Mouse (Mus musculus) liver, embryonic 13.5 days (tissue): ENCODE results near the gene Myo15. TPM values are rescaled to one million over a fixed set of nuclear protein-coding genes. Genes with fewer than 3 reads are reported as not detected.
A peak's percentile ranks its signal among the peaks of the same experiment; 100 is the strongest.

ENCODE experiments used
- ATAC-seq: fragments of 200-750 bp; cut with Nextera tagmentation; 2 replicates; pipeline ENCODE4 v1.8.0; 2017; ENCODE audit warnings: low read depth, mild to moderate bottlenecking, moderate number of reproducible peaks, moderate library complexity
- DNase-seq: peaks from one replicate; pipeline ENCODE4 v3.0.0; 2022
- H3K27ac ChIP-seq: fragments of 300-500 bp; sonication (generic); 2 replicates; pipeline ENCODE4 v1.5.1; 2015; ENCODE audit warnings: moderate library complexity, mild to moderate bottlenecking, inconsistent platforms
- H3K27me3 ChIP-seq: fragments of 300-500 bp; sonication (generic); 2 replicates; pipeline ENCODE4 v1.6.1; 2015; ENCODE audit warnings: mild to moderate bottlenecking, inconsistent platforms
- H3K36me3 ChIP-seq: fragments of 300-500 bp; sonication (generic); 2 replicates; pipeline ENCODE4 v1.6.1; 2015; ENCODE audit warnings: mild to moderate bottlenecking, inconsistent platforms
- H3K4me1 ChIP-seq: fragments of 300-500 bp; sonication (generic); replicated peaks from 2 replicates; pipeline ENCODE4 v1.6.1; 2015; ENCODE audit warnings: inconsistent platforms
- H3K4me2 ChIP-seq: fragments of 300-500 bp; sonication (generic); 2 replicates; pipeline ENCODE4 v1.6.1; 2015; ENCODE audit warnings: inconsistent platforms, mild to moderate bottlenecking, moderate library complexity
- H3K4me3 ChIP-seq: fragments of 300-500 bp; sonication (generic); replicated peaks from 2 replicates; pipeline ENCODE4 v1.5.1; 2015; ENCODE audit warnings: mild to moderate bottlenecking, inconsistent platforms
- H3K9ac ChIP-seq: fragments of 300-500 bp; sonication (generic); 2 replicates; pipeline ENCODE4 v1.6.1; 2015; ENCODE audit warnings: mild to moderate bottlenecking, inconsistent platforms
- H3K9me3 ChIP-seq: fragments of 300-500 bp; sonication (generic); replicated peaks from 2 replicates; pipeline ENCODE4 v1.6.1; 2016; ENCODE audit warnings: inconsistent platforms
- WGBS: fragments of 180-500 bp; shearing (Covaris S2); methylation state at CpG from one replicate; pipeline ENCODE4 v1.1.7; 2015; ENCODE audit not compliant: insufficient replicate concordance; 5-methylcytosine and 5-hydroxymethylcytosine counted together
- polyA plus RNA-seq: library from polyadenylated mRNA; unstranded; fragments of >200 nt; fragmentation: Nextera tagmentation; extraction: Ambion mirVana; gene quantifications from 2 replicates; pipeline ENCODE4 v1.2.1, GENCODE M21; 2015

Myo15 gene
- polyA plus RNA-seq, 1 experiment from 2014 or later = 0.16 TPM

GRCm38 (mm10) chr11:60507281-60507680, 38.1 kb downstream of the Myo15 start:
- WGBS = 83% methylated on average over 13 of the region's 13 CpGs
- Histone ChIP-seq H3K9me3 (no peaks in the 10 kb centered on the region), H3K27ac (no peak overlapping the region), H3K4me1 (peaks cover 50% of the 10 kb centered on the region), H3K36me3 (no peaks in the 10 kb centered on the region), H3K4me2 (no peak overlapping the region), H3K4me3 (no peak overlapping the region), H3K27me3 (peaks cover 42% of the 10 kb centered on the region), H3K9ac (no peak overlapping the region)
- DNase-seq (no peak), ATAC-seq (no peak)

- Histone ChIP-seq H3K27ac (peak overlapping the region; percentile 81), H3K27me3 (peaks cover 39% of the 10 kb centered on the region), H3K36me3 (no peaks in the 10 kb centered on the region), H3K9ac (peak overlapping the region; percentile 72), H3K4me3 (peak overlapping the region; percentile 58), H3K4me1 (peaks cover 50% of the 10 kb centered on the region), H3K9me3 (no peaks in the 10 kb centered on the region), H3K4me2 (peak overlapping the region; percentile 82)
- WGBS = under 1% methylated on average over 11 of the region's 11 CpGs
- ATAC-seq = peak; percentile 90
- peak; percentile 69 for DNase-seq
These were observed 39.8 kb downstream of the Myo15 start for GRCm38 (mm10) chr11:60508950-60509349.

GRCm38 (mm10) chr11:60509500-60509899, 40.4 kb downstream of the Myo15 start:
- under 1% methylated on average over 25 of the region's 25 CpGs for WGBS
- H3K4me1 ChIP-seq = peaks cover 50% of the 10 kb centered on the region
- peak overlapping the region; percentile 72 for H3K9ac ChIP-seq
- peak overlapping the region; percentile 82 for H3K4me2 ChIP-seq
- peak; percentile 80 for ATAC-seq
- H3K9me3 ChIP-seq = no peaks in the 10 kb centered on the region
- peak overlapping the region; percentile 58 for H3K4me3 ChIP-seq
- peak overlapping the region; percentile 81 for H3K27ac ChIP-seq
- no peaks in the 10 kb centered on the region for H3K36me3 ChIP-seq
- peak; percentile 43 for DNase-seq
- peaks cover 41% of the 10 kb centered on the region for H3K27me3 ChIP-seq

- H3K4me2 ChIP-seq = no peak overlapping the region
- DNase-seq (no peak), ATAC-seq (no peak)
- peaks cover 46% of the 10 kb centered on the region for H3K4me1 ChIP-seq
- H3K9ac ChIP-seq = no peak overlapping the region
- WGBS = 65% methylated on average over 1 of the region's 1 CpGs
- H3K36me3 ChIP-seq = no peaks in the 10 kb centered on the region
- no peak overlapping the region for H3K4me3 ChIP-seq
- H3K27me3 ChIP-seq = peaks cover 43% of the 10 kb centered on the region
- H3K9me3 ChIP-seq = no peaks in the 10 kb centered on the region
- H3K27ac ChIP-seq = no peak overlapping the region; the same call in 1 of the 2 replicates
These were observed 42.8 kb downstream of the Myo15 start for GRCm38 (mm10) chr11:60511893-60512292.

- no peak overlapping the region for H3K27ac ChIP-seq
- DNase-seq (no peak), ATAC-seq (no peak)
- H3K9ac ChIP-seq = no peak overlapping the region
- H3K36me3 ChIP-seq = no peaks in the 10 kb centered on the region
- H3K4me3 ChIP-seq = no peak overlapping the region
- no peak overlapping the region for H3K4me2 ChIP-seq
- H3K4me1 ChIP-seq = peaks cover 39% of the 10 kb centered on the region
- H3K9me3 ChIP-seq = no peaks in the 10 kb centered on the region
- WGBS = 60% methylated on average over 2 of the region's 2 CpGs
- H3K27me3 ChIP-seq = peaks cover 37% of the 10 kb centered on the region
These were observed 43.4 kb downstream of the Myo15 start for GRCm38 (mm10) chr11:60512520-60512919.

- H3K4me1 ChIP-seq = peaks cover 18% of the 10 kb centered on the region
- peaks cover 23% of the 10 kb centered on the region for H3K27me3 ChIP-seq
- no peak overlapping the region for H3K4me3 ChIP-seq
- H3K36me3 ChIP-seq = no peaks in the 10 kb centered on the region
- ATAC-seq = no peak
- DNase-seq = no peak
- no peaks in the 10 kb centered on the region for H3K9me3 ChIP-seq
- no peak overlapping the region for H3K9ac ChIP-seq
- WGBS = 56% methylated on average over 2 of the region's 2 CpGs
- H3K27ac ChIP-seq = no peak overlapping the region
- H3K4me2 ChIP-seq = no peak overlapping the region
These were observed 45.8 kb downstream of the Myo15 start for GRCm38 (mm10) chr11:60514941-60515340.

- 45% methylated on average over 4 of the region's 4 CpGs for WGBS
- peaks cover 8% of the 10 kb centered on the region; the same call in 1 of the 2 replicates for H3K27me3 ChIP-seq
- ATAC-seq (no peak), DNase-seq (no peak)
- no peak overlapping the region for H3K4me3 ChIP-seq
- no peaks in the 10 kb centered on the region for H3K36me3 ChIP-seq
- H3K9me3 ChIP-seq = no peaks in the 10 kb centered on the region
- H3K4me2 ChIP-seq = no peak overlapping the region
- no peak overlapping the region for H3K27ac ChIP-seq
- no peak overlapping the region for H3K9ac ChIP-seq
- H3K4me1 ChIP-seq = no peaks in the 10 kb centered on the region
These were observed 49.2 kb downstream of the Myo15 start for GRCm38 (mm10) chr11:60518305-60518704.

- Histone ChIP-seq H3K4me1 (no peaks in the 10 kb centered on the region), H3K9ac (no peak overlapping the region), H3K4me2 (no peak overlapping the region), H3K27ac (no peak overlapping the region), H3K9me3 (no peaks in the 10 kb centered on the region), H3K4me3 (no peak overlapping the region), H3K36me3 (no peaks in the 10 kb centered on the region), H3K27me3 (no peaks in the 10 kb centered on the region)
- 61% methylated on average over 5 of the region's 5 CpGs for WGBS
- ATAC-seq (no peak), DNase-seq (no peak)
These were observed 52.9 kb downstream of the Myo15 start for GRCm38 (mm10) chr11:60522027-60522426.

GRCm38 (mm10) chr11:60522661-60523365, 53.7 kb downstream of the Myo15 start:
- H3K9ac ChIP-seq = no peak overlapping the region
- no peaks in the 10 kb centered on the region for H3K9me3 ChIP-seq
- no peaks in the 10 kb centered on the region for H3K36me3 ChIP-seq
- WGBS = 77% methylated on average over 6 of the region's 6 CpGs
- no peaks in the 10 kb centered on the region for H3K27me3 ChIP-seq
- no peak overlapping the region for H3K4me3 ChIP-seq
- no peaks in the 10 kb centered on the region for H3K4me1 ChIP-seq
- DNase-seq = no peak
- no peak overlapping the region for H3K27ac ChIP-seq
- no peak for ATAC-seq
- H3K4me2 ChIP-seq = no peak overlapping the region

- no peak overlapping the region for H3K9ac ChIP-seq
- no peak for ATAC-seq
- H3K36me3 ChIP-seq = no peaks in the 10 kb centered on the region
- H3K4me3 ChIP-seq = no peak overlapping the region
- no peak overlapping the region for H3K4me2 ChIP-seq
- 73% methylated on average over 4 of the region's 4 CpGs for WGBS
- H3K9me3 ChIP-seq = no peaks in the 10 kb centered on the region
- no peak overlapping the region for H3K27ac ChIP-seq
- H3K4me1 ChIP-seq = no peaks in the 10 kb centered on the region
- no peak for DNase-seq
- H3K27me3 ChIP-seq = no peaks in the 10 kb centered on the region
These were observed 57.3 kb downstream of the Myo15 start for GRCm38 (mm10) chr11:60526461-60526860.

GRCm38 (mm10) chr11:60535676-60536075, 66.5 kb downstream of the Myo15 start:
- peak overlapping the region; percentile 98; the same call in 1 of the 2 replicates for H3K27ac ChIP-seq
- no peaks in the 10 kb centered on the region; the same call in 1 of the 2 replicates for H3K27me3 ChIP-seq
- H3K4me1 ChIP-seq = peaks cover 31% of the 10 kb centered on the region
- 82% methylated on average over 2 of the region's 2 CpGs for WGBS
- H3K36me3 ChIP-seq = no peaks in the 10 kb centered on the region
- no peaks in the 10 kb centered on the region for H3K9me3 ChIP-seq
- H3K4me3 ChIP-seq = no peak overlapping the region; the same call in 1 of the 2 replicates
- peak overlapping the region; percentile 98; the same call in 1 of the 2 replicates for H3K4me2 ChIP-seq
- DNase-seq = no peak
- no peak for ATAC-seq
- no peak overlapping the region for H3K9ac ChIP-seq
